Mouse (Mus musculus) G1E (cell line): ENCODE measurements around the gene Rap1gap. TPM values are rescaled to one million over a fixed set of nuclear protein-coding genes. Genes with fewer than 3 reads are reported as not detected.

Experiments
- ATAC-seq: 2 replicates; pipeline ENCODE4 v1.8.0; 2016; ENCODE audit warnings: mild to moderate bottlenecking; ENCODE audit not compliant: insufficient number of reproducible peaks, poor library complexity, low FRiP score, severe bottlenecking; ENCODE audit errors: extremely low read depth
- DNase-seq: peaks from one replicate; pipeline ENCODE4 v3.0.0; 2012; ENCODE audit warnings: low spot score
- H3K27me3 ChIP-seq: 2 replicates; pipeline ENCODE4 v1.6.1; 2012; ENCODE audit warnings: mild to moderate bottlenecking, low read length, inconsistent platforms; ENCODE audit not compliant: insufficient read depth
- H3K36me3 ChIP-seq: replicated peaks from 2 replicates; pipeline ENCODE3; 2012; ENCODE audit warnings: mild to moderate bottlenecking, inconsistent platforms
- H3K4me1 ChIP-seq: 2 replicates; pipeline ENCODE4 v1.6.1; 2012; ENCODE audit warnings: low read depth, low read length, inconsistent platforms, mixed read lengths; ENCODE audit not compliant: insufficient read depth
- H3K4me3 ChIP-seq: 2 replicates; pipeline ENCODE4 v1.5.1; 2012; ENCODE audit warnings: low read depth, mild to moderate bottlenecking, inconsistent platforms, low read length, moderate library complexity, mixed read lengths
- H3K9me3 ChIP-seq: replicated peaks from 2 replicates; pipeline ENCODE4 v1.6.1; 2012; ENCODE audit warnings: inconsistent platforms
- CTCF ChIP-seq: IDR thresholded peaks from 2 replicates; pipeline ENCODE4 v1.5.1; 2012; ENCODE audit warnings: low read depth, low read length, inconsistent platforms, mixed read lengths
- GATA1 ChIP-seq: IDR thresholded peaks from 2 replicates; pipeline ENCODE4 v1.6.1; 2012; ENCODE audit warnings: borderline replicate concordance, low read length, inconsistent platforms, mixed read lengths
- GATA2 ChIP-seq: IDR thresholded peaks from 2 replicates; pipeline ENCODE4 v1.6.1; 2012; ENCODE audit warnings: low read depth, low read length, inconsistent platforms, borderline replicate concordance
- POLR2AphosphoS5 ChIP-seq: IDR thresholded peaks from 2 replicates; pipeline ENCODE4 v1.6.1; 2012; ENCODE audit warnings: low read depth, low read length, inconsistent platforms; ENCODE audit not compliant: insufficient replicate concordance
- TAL1 ChIP-seq: conservative IDR thresholded peaks from 2 replicates; pipeline ENCODE4 v1.6.1; 2012; ENCODE audit warnings: low read depth, low read length, inconsistent platforms, mixed read lengths
- polyA plus RNA-seq: library from polyadenylated mRNA; stranded (reverse); fragments of >175 nt; gene quantifications from 2 replicates; pipeline ENCODE4 v1.2.3, GENCODE M21; 2012
- total RNA-seq, 2 experiments: library from RNA; stranded (forward) in 1 of 2; stranded (reverse) in 1 of 2; fragments of 200-1000 nt in 1 of 2; fragments of >200 nt in 1 of 2; fragmentation: Nextera tagmentation in 1 of 2; gene quantifications; 2 replicates each; pipeline ENCODE4 v1.2.3; 2014 to 2017

The Rap1gap gene
- total and polyA plus RNA-seq, 3 experiments, result not detected

- H3K4me1 ChIP-seq, result no peaks in the 10 kb centered on the region
- H3K4me3 ChIP-seq, result no peak overlapping the region
- H3K27me3 ChIP-seq, result peaks cover 6% of the 10 kb centered on the region; the same call in 1 of the 2 replicates
Observed at GRCm38 (mm10) chr4:137704561-137704960, 40.0 kb downstream of the Rap1gap start.

GRCm38 (mm10) chr4:137705379-137705778 lies 40.9 kb downstream of the Rap1gap start:
- peaks cover 6% of the 10 kb centered on the region; the same call in 1 of the 2 replicates for H3K27me3 ChIP-seq
- DNase-seq, result no peak

More at GRCm38 (mm10) chr4:137704561-137704960, 40.0 kb downstream of the Rap1gap start:
- no peak for TF ChIP-seq GATA1
- no peak for TF ChIP-seq POLR2AphosphoS5
- no peak for TF ChIP-seq TAL1
- TF ChIP-seq GATA2, result no peak
- TF ChIP-seq CTCF, result no peak
- ATAC-seq (no peak), DNase-seq (no peak)
- Histone ChIP-seq H3K36me3 (no peaks in the 10 kb centered on the region), H3K9me3 (no peaks in the 10 kb centered on the region)

GRCm38 (mm10) chr4:137706510-137706909 lies 42.0 kb downstream of the Rap1gap start:
- peaks cover 6% of the 10 kb centered on the region; the same call in 1 of the 2 replicates for H3K27me3 ChIP-seq

More at GRCm38 (mm10) chr4:137705379-137705778, 40.9 kb downstream of the Rap1gap start:
- no peak for TF ChIP-seq GATA2
- TF ChIP-seq GATA1, result no peak
- Histone ChIP-seq H3K4me1 (no peaks in the 10 kb centered on the region), H3K9me3 (no peaks in the 10 kb centered on the region), H3K36me3 (no peaks in the 10 kb centered on the region), H3K4me3 (no peak overlapping the region)
- no peak for ATAC-seq

GRCm38 (mm10) chr4:137707216-137707990 lies 42.9 kb downstream of the Rap1gap start:
- Histone ChIP-seq H3K27me3 (peaks cover 6% of the 10 kb centered on the region; the same call in 1 of the 2 replicates), H3K9me3 (no peaks in the 10 kb centered on the region), H3K36me3 (no peaks in the 10 kb centered on the region), H3K4me1 (no peaks in the 10 kb centered on the region), H3K4me3 (no peak overlapping the region)
- ATAC-seq (no peak), DNase-seq (no peak)
- TF ChIP-seq CTCF (no peak), GATA2 (no peak), TAL1 (no peak), GATA1 (no peak), POLR2AphosphoS5 (no peak)

More at GRCm38 (mm10) chr4:137706510-137706909, 42.0 kb downstream of the Rap1gap start:
- no peak overlapping the region for H3K4me3 ChIP-seq
- no peak for DNase-seq
- H3K36me3 ChIP-seq, result no peaks in the 10 kb centered on the region
- no peak for TF ChIP-seq POLR2AphosphoS5
- TF ChIP-seq GATA2, result no peak
- no peak for TF ChIP-seq CTCF
- TF ChIP-seq GATA1, result no peak
- no peak for TF ChIP-seq TAL1
- no peaks in the 10 kb centered on the region for H3K9me3 ChIP-seq
- ATAC-seq, result no peak
- H3K4me1 ChIP-seq, result no peaks in the 10 kb centered on the region

- Histone ChIP-seq H3K4me1 (no peaks in the 10 kb centered on the region; the same call in 1 of the 2 replicates), H3K4me3 (no peak overlapping the region), H3K36me3 (no peaks in the 10 kb centered on the region), H3K9me3 (no peaks in the 10 kb centered on the region), H3K27me3 (peaks cover 3% of the 10 kb centered on the region; the same call in 1 of the 2 replicates)
- DNase-seq, result no peak
- TF ChIP-seq GATA2 (no peak), POLR2AphosphoS5 (no peak), GATA1 (no peak), TAL1 (no peak), CTCF (no peak)
- no peak for ATAC-seq
Observed at GRCm38 (mm10) chr4:137712963-137713362, 48.4 kb downstream of the Rap1gap start.

GRCm38 (mm10) chr4:137714020-137714624 lies 49.6 kb downstream of the Rap1gap start:
- no peak for ATAC-seq
- Histone ChIP-seq H3K27me3 (peaks cover 3% of the 10 kb centered on the region; the same call in 1 of the 2 replicates), H3K4me1 (no peaks in the 10 kb centered on the region; the same call in 1 of the 2 replicates), H3K9me3 (no peaks in the 10 kb centered on the region), H3K36me3 (no peaks in the 10 kb centered on the region), H3K4me3 (no peak overlapping the region)
- no peak for DNase-seq
- TF ChIP-seq GATA1, result no peak
- no peak for TF ChIP-seq CTCF
- TF ChIP-seq TAL1, result no peak
- TF ChIP-seq POLR2AphosphoS5, result no peak
- TF ChIP-seq GATA2, result no peak
